Mouse (Mus musculus) cerebellum, postnatal 4 days (tissue): ENCODE measurements around the gene Gm49405.
"Not testable (repeated sequence)": the region's sequence is repeated elsewhere in the genome, so short reads cannot be mapped to it uniquely, and the experiment has no call there.

Source experiments
- DNase-seq, 2 experiments: peaks; one replicate each; pipeline ENCODE4 v3.0.0; 2022; ENCODE audit warnings: low spot score in 2 of 2, mixed read lengths in 1 of 2

Gm49405 gene

DNA sequence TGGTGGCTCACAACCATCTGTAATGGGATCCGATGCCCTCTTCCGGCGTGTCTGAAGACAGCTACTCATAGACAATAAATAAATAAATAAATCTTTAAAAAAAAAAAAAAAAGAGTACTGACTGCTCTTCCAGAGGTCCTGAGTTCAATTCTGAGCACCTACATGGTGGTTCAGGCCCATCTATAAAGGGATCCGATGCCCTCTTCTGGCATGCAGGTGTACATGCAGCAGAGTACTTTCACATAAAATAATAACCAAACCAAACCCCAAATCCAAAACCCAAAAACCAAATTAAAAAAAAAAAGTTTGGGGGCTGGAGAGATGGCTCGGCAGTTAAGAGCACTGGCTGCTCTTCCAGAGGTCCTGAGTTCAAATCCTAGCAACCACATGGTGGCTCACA is 48.6 kb downstream of the Gm49405 start:
- not testable (repeated sequence) for DNase-seq

GRCm38 (mm10) chr19:4051016-4051415 is 50.6 kb downstream of the Gm49405 start:
- no peak for DNase-seq

GRCm38 (mm10) chr19:4051741-4052515 is 51.5 kb downstream of the Gm49405 start:
- peak; percentile 56 to 70 for DNase-seq

- no peak for DNase-seq
Observed at GRCm38 (mm10) chr19:4052516-4053030, 52.1 kb downstream of the Gm49405 start.

- DNase-seq = no peak
Observed at GRCm38 (mm10) chr19:4054613-4055012, 54.2 kb downstream of the Gm49405 start.
